Mouse (Mus musculus) midbrain, embryonic 15.5 days (tissue): ENCODE measurements around the gene Vasp. TPM values are rescaled to one million over a fixed set of nuclear protein-coding genes. Genes with fewer than 3 reads are reported as not detected.
A peak's percentile ranks its signal among the peaks of the same experiment; 100 is the strongest.

Experiments used
- ATAC-seq: fragments of 200-750 bp; cut with Nextera tagmentation; replicated peaks from 2 replicates; pipeline ENCODE4 v1.8.0; 2017; ENCODE audit warnings: moderate TSS enrichment
- H3K27ac ChIP-seq: fragments of 300-500 bp; sonication (generic); 2 replicates; pipeline ENCODE4 v1.5.1; 2015; ENCODE audit warnings: mild to moderate bottlenecking, inconsistent platforms
- H3K27me3 ChIP-seq: fragments of 300-500 bp; sonication (generic); replicated peaks from 2 replicates; pipeline ENCODE4 v1.6.1; 2015; ENCODE audit warnings: inconsistent platforms
- H3K36me3 ChIP-seq: fragments of 300-500 bp; sonication (generic); replicated peaks from 2 replicates; pipeline ENCODE4 v1.6.1; 2015; ENCODE audit warnings: inconsistent platforms
- H3K4me1 ChIP-seq: fragments of 300-500 bp; sonication (generic); 2 replicates; pipeline ENCODE4 v1.6.1; 2015; ENCODE audit warnings: inconsistent platforms
- H3K4me2 ChIP-seq: fragments of 300-500 bp; sonication (generic); 2 replicates; pipeline ENCODE4 v1.6.1; 2015; ENCODE audit warnings: inconsistent platforms, mild to moderate bottlenecking, moderate library complexity
- H3K4me3 ChIP-seq: fragments of 300-500 bp; sonication (generic); 2 replicates; pipeline ENCODE4 v1.5.1; 2015; ENCODE audit warnings: mild to moderate bottlenecking, inconsistent platforms
- H3K9ac ChIP-seq: fragments of 300-500 bp; sonication (generic); 2 replicates; pipeline ENCODE4 v1.6.1; 2015; ENCODE audit warnings: mild to moderate bottlenecking, inconsistent platforms
- H3K9me3 ChIP-seq: fragments of 300-500 bp; sonication (generic); 2 replicates; pipeline ENCODE4 v1.6.1; 2016; ENCODE audit warnings: inconsistent platforms
- WGBS: fragments of 180-500 bp; shearing (Covaris S2); methylation state at CpG from one replicate; pipeline ENCODE4 v1.1.7; 2015; ENCODE audit warnings: mixed read lengths; 5-methylcytosine and 5-hydroxymethylcytosine counted together
- polyA plus RNA-seq: library from polyadenylated mRNA; unstranded; fragments of >200 nt; fragmentation: Nextera tagmentation; extraction: Ambion mirVana; gene quantifications from 2 replicates; pipeline ENCODE4 v1.2.1, GENCODE M21; 2015

Gene Vasp
- polyA plus RNA-seq, 1 experiment from 2014 or later: 37.4 TPM

DNA sequence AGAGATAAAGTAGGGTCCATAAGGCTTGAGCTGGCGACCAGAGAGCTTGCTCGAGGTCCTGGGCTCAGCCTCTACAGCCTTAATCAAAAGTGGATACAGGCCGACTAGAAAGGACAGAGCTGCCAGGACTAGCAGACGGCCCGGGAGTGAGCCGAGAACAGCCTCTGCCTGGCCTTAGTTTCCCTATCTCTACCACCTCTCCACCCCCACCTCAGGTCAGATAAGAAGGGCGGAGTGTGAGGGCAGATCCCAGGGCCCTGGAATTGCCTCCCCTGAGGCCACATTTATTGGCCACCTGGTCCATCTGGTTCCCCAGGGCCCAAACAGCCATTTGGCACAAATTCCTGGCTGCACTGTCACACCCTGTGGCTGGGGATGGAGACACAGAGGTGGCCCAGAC lies 6.5 kb downstream of the Vasp start:
- WGBS: 76% methylated on average over 7 of the region's 7 CpGs
- no peak overlapping the region for H3K9ac ChIP-seq
- H3K27ac ChIP-seq: no peak overlapping the region
- H3K4me1 ChIP-seq: peaks cover 12% of the 10 kb centered on the region
- H3K4me3 ChIP-seq: no peak overlapping the region
- H3K36me3 ChIP-seq: peaks cover 19% of the 10 kb centered on the region
- no peak for ATAC-seq
- H3K4me2 ChIP-seq: no peak overlapping the region
- no peaks in the 10 kb centered on the region for H3K9me3 ChIP-seq
- no peaks in the 10 kb centered on the region for H3K27me3 ChIP-seq

DNA sequence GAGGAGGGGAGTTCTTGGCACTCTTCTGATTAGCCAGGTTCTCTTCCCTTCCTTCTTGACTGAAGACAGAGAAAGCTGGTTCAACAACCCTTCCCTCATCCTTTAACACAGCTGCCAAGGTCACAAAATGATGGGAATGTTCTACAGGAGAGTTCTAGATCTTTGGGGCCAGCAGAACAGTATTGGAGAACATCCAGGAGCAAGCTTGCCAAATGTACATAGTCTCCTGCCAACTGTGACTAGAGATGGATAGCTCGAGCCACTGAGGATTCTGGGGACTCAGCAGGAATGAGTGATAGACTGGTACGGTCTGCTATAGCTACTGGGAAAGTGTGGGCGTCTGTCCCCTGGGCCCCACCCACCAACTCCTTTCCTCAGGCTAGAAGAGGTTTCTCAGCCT lies 13.3 kb downstream of the Vasp start:
- Histone ChIP-seq H3K4me2 (no peak overlapping the region), H3K36me3 (peaks cover 25% of the 10 kb centered on the region; the same call in 1 of the 2 replicates), H3K27ac (no peak overlapping the region), H3K9me3 (no peaks in the 10 kb centered on the region), H3K4me1 (no peaks in the 10 kb centered on the region), H3K4me3 (no peak overlapping the region), H3K27me3 (no peaks in the 10 kb centered on the region), H3K9ac (no peak overlapping the region)
- 85% methylated on average over 3 of the region's 3 CpGs for WGBS
- ATAC-seq: no peak

DNA sequence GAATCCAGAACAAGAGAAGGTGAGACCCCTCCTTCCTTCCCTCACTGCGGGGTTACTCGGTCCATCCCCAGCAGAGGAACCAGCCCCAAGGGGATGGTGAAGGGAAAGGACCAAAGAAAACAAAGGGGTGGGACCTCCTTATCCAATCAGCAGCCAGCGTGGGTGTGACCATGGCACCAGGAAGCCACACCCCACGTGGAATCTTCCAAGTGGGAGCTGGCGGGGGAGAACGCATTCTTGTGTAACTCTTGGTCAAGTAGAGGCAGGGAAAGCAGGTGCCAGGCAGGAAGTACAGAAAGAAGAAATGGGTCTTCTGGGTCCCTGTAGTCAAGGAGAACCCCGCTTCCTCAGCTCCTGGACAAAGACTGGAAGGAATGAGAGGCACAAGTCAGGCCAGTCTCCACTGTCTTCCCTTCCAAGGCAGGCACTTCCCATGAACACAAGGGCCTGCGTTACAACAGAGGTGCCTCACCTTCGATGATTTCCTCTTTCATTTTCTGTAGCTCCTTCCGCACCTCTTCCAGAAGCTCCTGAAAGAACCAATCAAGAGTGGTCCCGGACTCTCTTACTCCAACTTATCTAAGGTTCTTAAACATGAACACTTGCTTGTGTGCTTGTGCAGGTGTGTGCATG lies 14.1 kb downstream of the Vasp start:
- Histone ChIP-seq H3K27me3 (no peaks in the 10 kb centered on the region), H3K4me2 (no peak overlapping the region), H3K36me3 (peaks cover 22% of the 10 kb centered on the region; the same call in 1 of the 2 replicates), H3K9me3 (no peaks in the 10 kb centered on the region), H3K27ac (no peak overlapping the region), H3K9ac (no peak overlapping the region), H3K4me3 (no peak overlapping the region), H3K4me1 (no peaks in the 10 kb centered on the region)
- peak; percentile 71 for ATAC-seq
- WGBS: 32% methylated on average over 11 of the region's 11 CpGs

GRCm38 (mm10) chr7:19256567-19256966 lies 15.1 kb downstream of the Vasp start:
- H3K9ac ChIP-seq: no peak overlapping the region
- H3K4me2 ChIP-seq: no peak overlapping the region
- no peaks in the 10 kb centered on the region for H3K9me3 ChIP-seq
- 90% methylated on average over 7 of the region's 7 CpGs for WGBS
- no peaks in the 10 kb centered on the region for H3K4me1 ChIP-seq
- H3K36me3 ChIP-seq: peaks cover 22% of the 10 kb centered on the region; the same call in 1 of the 2 replicates
- H3K27me3 ChIP-seq: no peaks in the 10 kb centered on the region
- no peak overlapping the region for H3K4me3 ChIP-seq
- no peak for ATAC-seq
- H3K27ac ChIP-seq: no peak overlapping the region

- Histone ChIP-seq H3K9ac (no peak overlapping the region), H3K27me3 (no peaks in the 10 kb centered on the region), H3K27ac (no peak overlapping the region), H3K4me2 (no peak overlapping the region), H3K9me3 (no peaks in the 10 kb centered on the region), H3K4me3 (no peak overlapping the region), H3K4me1 (no peaks in the 10 kb centered on the region), H3K36me3 (peaks cover 22% of the 10 kb centered on the region; the same call in 1 of the 2 replicates)
- WGBS: 84% methylated on average over 17 of the region's 17 CpGs
- no peak for ATAC-seq
Measured at GRCm38 (mm10) chr7:19255395-19255794, 16.2 kb downstream of the Vasp start.

GRCm38 (mm10) chr7:19253437-19253836 lies 18.2 kb downstream of the Vasp start:
- Histone ChIP-seq H3K9me3 (no peaks in the 10 kb centered on the region), H3K36me3 (peaks cover 10% of the 10 kb centered on the region; the same call in 1 of the 2 replicates), H3K27ac (no peak overlapping the region), H3K27me3 (no peaks in the 10 kb centered on the region), H3K4me3 (no peak overlapping the region), H3K9ac (no peak overlapping the region), H3K4me1 (no peaks in the 10 kb centered on the region), H3K4me2 (no peak overlapping the region)
- 70% methylated on average over 5 of the region's 5 CpGs for WGBS
- ATAC-seq: no peak

DNA sequence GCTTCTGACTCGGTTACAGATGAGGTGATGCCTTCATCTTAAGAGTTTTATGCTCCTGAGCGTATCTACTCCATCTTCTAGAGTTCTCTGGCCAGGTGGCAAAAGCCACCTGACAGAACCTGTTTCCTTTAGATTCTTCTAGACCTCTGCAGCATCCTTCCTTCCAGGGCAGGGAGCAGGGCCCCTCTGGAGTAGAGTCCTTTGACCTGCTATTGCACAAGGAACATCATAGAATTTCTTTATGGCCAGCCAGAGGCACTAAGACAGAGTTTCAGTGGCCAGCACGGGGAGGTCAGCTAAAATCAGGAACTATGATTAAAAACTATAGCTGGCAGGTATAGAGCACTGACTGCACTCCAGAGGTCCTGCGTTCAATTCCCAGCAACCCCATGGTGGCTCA lies 19.5 kb downstream of the Vasp start:
- Histone ChIP-seq H3K9me3 (no peaks in the 10 kb centered on the region), H3K9ac (no peak overlapping the region), H3K4me3 (no peak overlapping the region), H3K27ac (no peak overlapping the region), H3K27me3 (no peaks in the 10 kb centered on the region), H3K4me2 (no peak overlapping the region), H3K4me1 (no peaks in the 10 kb centered on the region), H3K36me3 (0 out of 2 replicates have a peak, but pooled peaks cover 5% of the 10 kb centered on the region)
- WGBS: 85% methylated on average over 4 of the region's 4 CpGs
- no peak for ATAC-seq

DNA sequence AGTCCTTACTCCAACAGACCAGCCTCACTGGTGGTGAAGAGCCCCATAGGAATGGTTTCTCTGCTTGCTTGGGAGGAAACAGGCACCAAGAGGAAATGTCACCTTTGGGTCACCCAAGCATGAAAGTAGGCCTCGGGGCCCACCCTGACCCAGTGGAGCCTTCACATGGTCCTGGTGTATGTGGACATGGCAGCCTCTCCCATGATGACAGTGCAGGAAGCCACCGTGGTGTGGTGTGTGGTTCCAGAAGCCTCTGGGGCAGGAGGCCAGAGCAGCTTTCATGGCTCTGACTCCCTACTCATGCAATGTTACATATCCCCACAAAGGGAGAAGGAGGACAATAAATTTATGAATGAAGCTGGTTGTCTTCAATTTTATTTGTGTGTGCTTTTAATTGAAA lies 24.1 kb downstream of the Vasp start:
- Histone ChIP-seq H3K4me3 (no peak overlapping the region), H3K4me1 (no peaks in the 10 kb centered on the region), H3K27ac (no peak overlapping the region), H3K27me3 (no peaks in the 10 kb centered on the region), H3K36me3 (peaks cover 5% of the 10 kb centered on the region; the same call in 1 of the 2 replicates), H3K4me2 (no peak overlapping the region), H3K9ac (no peak overlapping the region), H3K9me3 (no peaks in the 10 kb centered on the region)
- ATAC-seq: no peak
- WGBS: 95% methylated on average over 2 of the region's 2 CpGs

- no peak for ATAC-seq
- H3K9me3 ChIP-seq: no peaks in the 10 kb centered on the region
- H3K4me1 ChIP-seq: no peaks in the 10 kb centered on the region
- no peak overlapping the region for H3K4me3 ChIP-seq
- H3K4me2 ChIP-seq: no peak overlapping the region
- WGBS: 97% methylated on average over 1 of the region's 1 CpGs
- H3K9ac ChIP-seq: no peak overlapping the region
- peaks cover 5% of the 10 kb centered on the region; the same call in 1 of the 2 replicates for H3K36me3 ChIP-seq
- H3K27ac ChIP-seq: no peak overlapping the region
- H3K27me3 ChIP-seq: no peaks in the 10 kb centered on the region
Measured at GRCm38 (mm10) chr7:19246855-19247254, 24.8 kb downstream of the Vasp start.

DNA sequence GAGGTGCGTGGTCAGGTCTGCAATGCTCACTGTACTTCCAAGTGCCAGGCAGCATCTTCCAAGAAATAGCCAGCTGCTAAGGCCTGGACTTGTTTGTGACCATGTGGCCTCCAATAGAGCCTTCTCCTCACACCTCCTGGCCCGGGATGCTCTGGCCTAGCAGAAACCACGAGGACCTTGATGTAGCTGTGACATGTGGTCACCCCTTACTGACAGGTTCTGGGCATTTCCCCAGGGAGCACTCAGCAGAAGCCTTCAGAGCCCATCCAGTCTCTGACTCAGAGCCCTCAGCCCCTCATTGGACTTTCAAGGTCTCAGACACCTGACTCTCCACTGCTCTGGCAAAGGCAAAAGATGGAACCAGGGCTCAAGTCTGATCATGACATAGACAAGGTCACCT lies 26.5 kb downstream of the Vasp start:
- Histone ChIP-seq H3K36me3 (peaks cover 5% of the 10 kb centered on the region; the same call in 1 of the 2 replicates), H3K27me3 (no peaks in the 10 kb centered on the region), H3K4me3 (no peak overlapping the region), H3K4me1 (no peaks in the 10 kb centered on the region), H3K4me2 (no peak overlapping the region), H3K9me3 (no peaks in the 10 kb centered on the region), H3K27ac (no peak overlapping the region), H3K9ac (no peak overlapping the region)
- 96% methylated on average over 3 of the region's 3 CpGs for WGBS
- ATAC-seq: no peak

GRCm38 (mm10) chr7:19243858-19244257 lies 27.8 kb downstream of the Vasp start:
- H3K27ac ChIP-seq: no peak overlapping the region
- H3K9me3 ChIP-seq: no peaks in the 10 kb centered on the region
- no peak overlapping the region for H3K4me3 ChIP-seq
- WGBS: 78% methylated on average over 5 of the region's 5 CpGs
- no peaks in the 10 kb centered on the region for H3K4me1 ChIP-seq
- H3K9ac ChIP-seq: no peak overlapping the region
- peaks cover 5% of the 10 kb centered on the region; the same call in 1 of the 2 replicates for H3K36me3 ChIP-seq
- no peak for ATAC-seq
- no peak overlapping the region for H3K4me2 ChIP-seq
- H3K27me3 ChIP-seq: no peaks in the 10 kb centered on the region

- H3K9me3 ChIP-seq: no peaks in the 10 kb centered on the region
- no peak overlapping the region for H3K27ac ChIP-seq
- no peak overlapping the region for H3K4me3 ChIP-seq
- no peak overlapping the region for H3K4me2 ChIP-seq
- H3K36me3 ChIP-seq: no peaks in the 10 kb centered on the region; the same call in 1 of the 2 replicates
- no peaks in the 10 kb centered on the region for H3K27me3 ChIP-seq
- WGBS: 91% methylated on average over 1 of the region's 1 CpGs
- no peak for ATAC-seq
- H3K9ac ChIP-seq: no peak overlapping the region
- no peaks in the 10 kb centered on the region for H3K4me1 ChIP-seq
Measured at GRCm38 (mm10) chr7:19242005-19242404, 29.6 kb downstream of the Vasp start.

GRCm38 (mm10) chr7:19240905-19241463 lies 30.6 kb downstream of the Vasp start:
- no peaks in the 10 kb centered on the region for H3K9me3 ChIP-seq
- H3K4me3 ChIP-seq: no peak overlapping the region
- H3K4me1 ChIP-seq: no peaks in the 10 kb centered on the region
- 94% methylated on average over 8 of the region's 8 CpGs for WGBS
- no peaks in the 10 kb centered on the region; the same call in 1 of the 2 replicates for H3K36me3 ChIP-seq
- H3K27me3 ChIP-seq: no peaks in the 10 kb centered on the region
- no peak overlapping the region for H3K4me2 ChIP-seq
- ATAC-seq: no peak
- no peak overlapping the region for H3K27ac ChIP-seq
- H3K9ac ChIP-seq: no peak overlapping the region
